Mouse (Mus musculus) G1E (cell line): ENCODE measurements around the gene Kcnb1. TPM values are rescaled to one million over a fixed set of nuclear protein-coding genes. Genes with fewer than 3 reads are reported as not detected.

Experiments
- ATAC-seq: 2 replicates; pipeline ENCODE4 v1.8.0; 2016; ENCODE audit warnings: mild to moderate bottlenecking; ENCODE audit not compliant: insufficient number of reproducible peaks, poor library complexity, low FRiP score, severe bottlenecking; ENCODE audit errors: extremely low read depth
- DNase-seq: peaks from one replicate; pipeline ENCODE4 v3.0.0; 2012; ENCODE audit warnings: low spot score
- H3K27me3 ChIP-seq: 2 replicates; pipeline ENCODE4 v1.6.1; 2012; ENCODE audit warnings: mild to moderate bottlenecking, low read length, inconsistent platforms; ENCODE audit not compliant: insufficient read depth
- H3K36me3 ChIP-seq: replicated peaks from 2 replicates; pipeline ENCODE3; 2012; ENCODE audit warnings: mild to moderate bottlenecking, inconsistent platforms
- H3K4me1 ChIP-seq: 2 replicates; pipeline ENCODE4 v1.6.1; 2012; ENCODE audit warnings: low read depth, low read length, inconsistent platforms, mixed read lengths; ENCODE audit not compliant: insufficient read depth
- H3K4me3 ChIP-seq: 2 replicates; pipeline ENCODE4 v1.5.1; 2012; ENCODE audit warnings: low read depth, mild to moderate bottlenecking, inconsistent platforms, low read length, moderate library complexity, mixed read lengths
- H3K9me3 ChIP-seq: replicated peaks from 2 replicates; pipeline ENCODE4 v1.6.1; 2012; ENCODE audit warnings: inconsistent platforms
- CTCF ChIP-seq: IDR thresholded peaks from 2 replicates; pipeline ENCODE4 v1.5.1; 2012; ENCODE audit warnings: low read depth, low read length, inconsistent platforms, mixed read lengths
- GATA1 ChIP-seq: IDR thresholded peaks from 2 replicates; pipeline ENCODE4 v1.6.1; 2012; ENCODE audit warnings: borderline replicate concordance, low read length, inconsistent platforms, mixed read lengths
- GATA2 ChIP-seq: IDR thresholded peaks from 2 replicates; pipeline ENCODE4 v1.6.1; 2012; ENCODE audit warnings: low read depth, low read length, inconsistent platforms, borderline replicate concordance
- POLR2AphosphoS5 ChIP-seq: IDR thresholded peaks from 2 replicates; pipeline ENCODE4 v1.6.1; 2012; ENCODE audit warnings: low read depth, low read length, inconsistent platforms; ENCODE audit not compliant: insufficient replicate concordance
- TAL1 ChIP-seq: conservative IDR thresholded peaks from 2 replicates; pipeline ENCODE4 v1.6.1; 2012; ENCODE audit warnings: low read depth, low read length, inconsistent platforms, mixed read lengths
- polyA plus RNA-seq: library from polyadenylated mRNA; stranded (reverse); fragments of >175 nt; gene quantifications from 2 replicates; pipeline ENCODE4 v1.2.3, GENCODE M21; 2012
- total RNA-seq, 2 experiments: library from RNA; stranded (forward) in 1 of 2; stranded (reverse) in 1 of 2; fragments of 200-1000 nt in 1 of 2; fragments of >200 nt in 1 of 2; fragmentation: Nextera tagmentation in 1 of 2; gene quantifications; 2 replicates each; pipeline ENCODE4 v1.2.3; 2014 to 2017

Gene Kcnb1
- total and polyA plus RNA-seq, 3 experiments = 0.22 TPM; not detected in 2

- Histone ChIP-seq H3K36me3 (no peaks in the 10 kb centered on the region), H3K4me3 (no peak overlapping the region), H3K4me1 (0 out of 2 replicates have a peak, but pooled peaks cover 2% of the 10 kb centered on the region), H3K9me3 (no peaks in the 10 kb centered on the region), H3K27me3 (peaks cover 4% of the 10 kb centered on the region; the same call in 1 of the 2 replicates)
- ATAC-seq = no peak
- DNase-seq = no peak
- TF ChIP-seq TAL1 (no peak), GATA1 (no peak), CTCF (no peak), POLR2AphosphoS5 (no peak), GATA2 (no peak)
Observed at GRCm38 (mm10) chr2:167156118-167156715, 33.7 kb downstream of the Kcnb1 start.

- DNase-seq (no peak), ATAC-seq (no peak)
- Histone ChIP-seq H3K27me3 (peaks cover 4% of the 10 kb centered on the region; the same call in 1 of the 2 replicates), H3K4me1 (0 out of 2 replicates have a peak, but pooled peaks cover 2% of the 10 kb centered on the region), H3K9me3 (no peaks in the 10 kb centered on the region), H3K36me3 (no peaks in the 10 kb centered on the region), H3K4me3 (no peak overlapping the region)
- TF ChIP-seq GATA2 = no peak
Observed at GRCm38 (mm10) chr2:167155541-167155973, 34.4 kb downstream of the Kcnb1 start.

- Histone ChIP-seq H3K9me3 (no peaks in the 10 kb centered on the region), H3K4me3 (no peak overlapping the region), H3K4me1 (0 out of 2 replicates have a peak, but pooled peaks cover 2% of the 10 kb centered on the region), H3K27me3 (peaks cover 6% of the 10 kb centered on the region; the same call in 1 of the 2 replicates), H3K36me3 (no peaks in the 10 kb centered on the region)
- ATAC-seq (no peak), DNase-seq (no peak)
- TF ChIP-seq CTCF (no peak), GATA1 (no peak), TAL1 (no peak), POLR2AphosphoS5 (no peak), GATA2 (no peak)
Observed at GRCm38 (mm10) chr2:167150880-167151279, 39.1 kb downstream of the Kcnb1 start.

- Histone ChIP-seq H3K9me3 (no peaks in the 10 kb centered on the region), H3K36me3 (no peaks in the 10 kb centered on the region), H3K27me3 (peaks cover 6% of the 10 kb centered on the region; the same call in 1 of the 2 replicates), H3K4me3 (no peak overlapping the region), H3K4me1 (no peaks in the 10 kb centered on the region)
- DNase-seq = no peak
- no peak for ATAC-seq
- TF ChIP-seq POLR2AphosphoS5 (no peak), CTCF (no peak)
Observed at GRCm38 (mm10) chr2:167150135-167150534, 39.8 kb downstream of the Kcnb1 start.

GRCm38 (mm10) chr2:167149035-167149434, 40.9 kb downstream of the Kcnb1 start:
- Histone ChIP-seq H3K36me3 (no peaks in the 10 kb centered on the region), H3K27me3 (peaks cover 6% of the 10 kb centered on the region; the same call in 1 of the 2 replicates), H3K4me1 (no peaks in the 10 kb centered on the region), H3K4me3 (no peak overlapping the region), H3K9me3 (no peaks in the 10 kb centered on the region)
- no peak for TF ChIP-seq TAL1
- no peak for TF ChIP-seq CTCF
- TF ChIP-seq POLR2AphosphoS5 = no peak
- no peak for TF ChIP-seq GATA1
- TF ChIP-seq GATA2 = no peak
- ATAC-seq = no peak
- no peak for DNase-seq

GRCm38 (mm10) chr2:167147708-167148107, 42.2 kb downstream of the Kcnb1 start:
- DNase-seq = no peak
- no peaks in the 10 kb centered on the region for H3K9me3 ChIP-seq
- ATAC-seq = no peak
- H3K36me3 ChIP-seq = no peaks in the 10 kb centered on the region
- H3K4me3 ChIP-seq = no peak overlapping the region
- TF ChIP-seq GATA1 = no peak
- TF ChIP-seq POLR2AphosphoS5 = no peak
- TF ChIP-seq CTCF = no peak
- no peak for TF ChIP-seq TAL1
- TF ChIP-seq GATA2 = no peak
- H3K4me1 ChIP-seq = no peaks in the 10 kb centered on the region
- peaks cover 6% of the 10 kb centered on the region; the same call in 1 of the 2 replicates for H3K27me3 ChIP-seq

GRCm38 (mm10) chr2:167145904-167146303, 44.1 kb downstream of the Kcnb1 start:
- TF ChIP-seq TAL1 = no peak
- TF ChIP-seq POLR2AphosphoS5 = no peak
- no peak for TF ChIP-seq CTCF
- no peak for TF ChIP-seq GATA1
- no peak for TF ChIP-seq GATA2
- no peak overlapping the region for H3K4me3 ChIP-seq
- no peaks in the 10 kb centered on the region for H3K36me3 ChIP-seq
- ATAC-seq = no peak
- H3K9me3 ChIP-seq = no peaks in the 10 kb centered on the region
- H3K27me3 ChIP-seq = peaks cover 3% of the 10 kb centered on the region; the same call in 1 of the 2 replicates
- DNase-seq = no peak
- peaks cover 6% of the 10 kb centered on the region for H3K4me1 ChIP-seq
